Mouse (Mus musculus) B cell, adult 67 days (primary cell): ENCODE measurements around the gene Rnf7. TPM values are rescaled to one million over a fixed set of nuclear protein-coding genes. Genes with fewer than 3 reads are reported as not detected.

ENCODE experiments used
- total RNA-seq, 2 experiments: library from RNA; stranded (reverse); gene quantifications; 4 replicates each; pipeline ENCODE4 v1.2.4; 2023

Gene Rnf7
- 10 to 100 TPM; 31.6 to 35.0 TPM for total RNA-seq

GRCm38 (mm10) chr9:96478071-96478888 is at the start of gene Rnf7:
Gene Rnf7, minus strand, starts transcription at chr9:96478675.

DNA sequence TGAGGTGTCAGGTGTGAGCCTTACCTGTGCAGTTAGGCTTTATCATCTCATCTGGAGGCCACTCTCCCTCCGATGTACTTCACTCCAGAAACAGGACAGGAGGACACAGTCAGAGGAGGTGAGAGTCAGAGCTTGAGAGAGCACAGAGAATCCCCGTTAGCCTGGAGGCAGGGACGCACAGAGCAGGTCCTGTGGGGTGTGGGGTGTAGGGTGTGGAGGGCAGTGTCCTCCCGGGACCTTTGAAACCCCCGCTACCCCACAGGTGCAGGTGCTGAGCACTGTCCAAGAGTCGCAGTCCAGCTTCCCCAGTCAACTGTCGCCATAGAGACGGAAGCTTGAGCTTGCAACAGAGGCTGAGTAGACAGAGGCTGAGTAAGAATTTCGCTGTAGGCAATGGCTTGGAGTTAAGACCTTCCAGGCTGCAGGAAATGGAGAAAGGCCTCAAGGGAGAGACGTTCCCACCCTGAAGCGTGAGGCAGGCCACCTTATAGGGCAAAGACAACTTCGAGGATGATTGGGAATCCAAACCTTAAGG is 46.6 kb upstream of the Rnf7 start, which contains the start of gene Gm28729:
Gene Gm28729, minus strand, starts transcription at position 293 of the 535 bp plus-strand sequence.

Other genes with a start within 250 kb of the Rnf7 start
- 100 to 1,000 TPM in 1 of 2 experiments, 10 to 100 TPM in 1; 87.8 to 103 TPM for gene Atp1b3, start 114.2 kb downstream of the Rnf7 start, total RNA-seq
- not detected for gene Gm28729, start 46.6 kb upstream of the Rnf7 start, total RNA-seq
- 10 to 100 TPM; 63.0 to 63.7 TPM for gene Rasa2, start 152.9 kb upstream of the Rnf7 start, total RNA-seq